Mouse (Mus musculus) left cerebral cortex, postnatal 10 days (tissue): ENCODE results near the gene Trim61. TPM values are rescaled to one million over a fixed set of nuclear protein-coding genes. Genes with fewer than 3 reads are reported as not detected.

Source experiments
- DNase-seq, 2 experiments: peaks; one replicate each; pipeline ENCODE4 v3.0.0; 2021 to 2022; ENCODE audit warnings: low spot score in 2 of 2, mixed read lengths in 1 of 2; ENCODE audit errors: extremely low spot score in 1 of 2
- intact Hi-C: fragments of 180-260 bp; cut with DNase I; formaldehyde crosslinking; loops from one replicate; pipeline ENCODE4 v1.15.1; 2025
- total RNA-seq, 2 experiments: library from RNA; stranded (reverse); gene quantifications; 2 replicates each; pipeline ENCODE4 v1.2.3; 2021

Gene Trim61
- not detected for total RNA-seq

DNA sequence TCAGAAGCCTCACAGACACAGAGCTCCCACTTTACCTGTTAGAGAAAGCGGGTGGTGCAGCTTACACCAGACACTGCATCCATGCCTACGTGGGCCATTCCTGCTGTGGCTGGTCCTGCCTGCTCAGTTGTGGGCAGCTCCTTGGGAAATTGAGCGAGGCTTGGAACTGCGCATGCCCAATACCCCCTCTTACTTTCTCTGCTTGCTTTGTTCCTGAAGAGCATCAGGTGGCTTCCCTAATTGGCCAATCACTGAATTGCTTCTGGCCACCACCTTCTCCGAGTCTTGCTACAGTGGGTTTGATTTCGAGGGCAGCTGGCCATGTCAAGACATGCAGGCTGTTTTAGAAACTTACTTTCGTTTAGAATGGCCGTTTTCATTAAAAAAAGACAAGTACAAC is at the start of gene Trim61, which contains the start of gene Trim60:
Gene Trim61, minus strand, starts transcription at position 101 of the 400 bp plus-strand sequence.
Gene Trim60, minus strand, starts transcription at position 162 of the 400 bp plus-strand sequence.
- intact Hi-C loops, result no loop called here
- no peak for DNase-seq

GRCm38 (mm10) chr8:65067694-65068472 is 49.6 kb upstream of the Trim61 start:
- intact Hi-C loops, result no loop called here
- DNase-seq, result no peak

DNA sequence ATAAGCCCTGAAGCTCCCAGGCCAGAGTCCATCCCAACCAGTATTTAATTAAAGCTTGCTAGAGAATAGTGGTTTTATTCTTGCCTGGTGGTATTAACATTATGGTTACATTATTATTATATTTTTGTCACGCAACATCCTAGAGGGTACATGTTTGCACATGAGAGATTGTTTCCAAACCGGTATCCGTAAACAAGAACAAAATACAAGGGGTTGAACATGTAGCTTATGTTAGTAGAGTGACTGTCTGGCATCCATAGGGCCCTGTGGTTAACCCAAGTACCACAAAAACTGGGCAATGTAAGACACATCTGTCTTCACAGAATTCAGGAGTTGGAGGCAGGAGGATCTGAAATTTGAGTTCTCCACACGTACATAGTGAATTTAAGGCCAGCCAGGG is 48.7 kb upstream of the Trim61 start:
- intact Hi-C loops, result no loop called here
- no peak for DNase-seq

GRCm38 (mm10) chr8:65065622-65066021 is 47.3 kb upstream of the Trim61 start:
- intact Hi-C loops, result no loop called here

DNA sequence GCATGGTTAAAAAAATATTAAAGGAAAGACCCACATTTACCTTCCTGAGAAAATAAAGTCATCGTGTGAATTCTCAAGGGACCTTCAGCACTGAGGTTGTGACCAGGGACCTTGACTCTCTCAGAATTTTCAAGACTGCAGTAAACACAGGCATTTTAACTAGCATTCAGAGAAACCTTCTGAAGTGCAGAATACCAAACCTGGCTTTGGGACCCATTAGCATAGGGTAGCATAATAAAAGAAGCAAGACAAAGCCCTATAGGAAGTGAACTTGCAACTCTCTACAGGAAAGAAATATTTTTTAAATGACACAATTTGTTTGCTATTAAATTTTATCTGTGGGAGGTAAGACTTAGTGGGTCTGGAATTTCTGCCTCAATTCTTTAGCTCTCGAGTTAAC is 45.7 kb upstream of the Trim61 start:
- intact Hi-C loops, result no loop called here
- no peak for DNase-seq

More at GRCm38 (mm10) chr8:65065622-65066021, 47.3 kb upstream of the Trim61 start:
- DNase-seq, result no peak

DNA sequence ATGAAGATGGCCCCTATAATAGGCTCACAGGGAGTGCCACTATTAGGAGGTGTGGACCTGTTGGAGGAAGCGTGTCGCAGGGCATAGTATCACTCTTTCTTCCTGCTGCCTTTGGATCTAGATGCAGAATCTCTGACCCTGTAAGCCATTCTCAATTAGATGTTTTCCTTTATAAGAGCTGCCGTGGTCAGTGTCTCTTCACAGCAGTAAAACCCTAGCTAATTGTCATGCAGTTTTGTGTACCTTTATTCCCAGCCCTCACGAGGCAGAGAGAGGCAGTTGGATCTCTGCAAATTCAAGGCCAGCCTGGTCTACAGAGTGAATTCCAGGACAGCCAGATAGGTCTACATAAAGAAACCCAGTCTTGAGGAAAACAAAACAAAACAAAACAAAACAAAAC is 43.9 kb upstream of the Trim61 start:
- DNase-seq, result no peak
- intact Hi-C loops, result no loop called here

- intact Hi-C loops, result no loop called here
- DNase-seq, result no peak
Measured at GRCm38 (mm10) chr8:65056722-65057121, 38.4 kb upstream of the Trim61 start.

DNA sequence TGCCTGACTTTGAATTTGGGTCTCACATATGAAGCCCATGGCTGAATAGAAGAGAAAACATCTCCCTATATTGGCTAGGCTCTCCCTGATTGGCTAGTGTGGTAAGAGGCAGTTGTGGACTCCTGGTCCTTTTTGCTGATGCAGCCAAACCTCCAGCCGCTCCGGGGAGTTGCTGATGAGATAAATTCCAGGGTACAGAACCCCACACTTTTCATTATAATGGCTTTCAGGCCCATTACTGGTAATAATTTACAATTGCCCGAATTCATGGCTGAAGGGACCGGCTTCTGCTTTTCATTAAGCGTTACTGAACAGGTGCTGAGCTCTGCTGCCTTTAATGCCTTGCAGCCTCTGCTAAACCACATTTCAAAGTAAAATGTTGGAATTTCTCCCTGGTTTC is 35.6 kb upstream of the Trim61 start:
- DNase-seq, result no peak
- intact Hi-C loops, result no loop called here

- intact Hi-C loops, result no loop called here
- DNase-seq, result no peak
Measured at GRCm38 (mm10) chr8:65053554-65053953, 35.2 kb upstream of the Trim61 start.

GRCm38 (mm10) chr8:65047801-65048200 is 29.5 kb upstream of the Trim61 start:
- DNase-seq, result no peak
- intact Hi-C loops, result no loop called here

DNA sequence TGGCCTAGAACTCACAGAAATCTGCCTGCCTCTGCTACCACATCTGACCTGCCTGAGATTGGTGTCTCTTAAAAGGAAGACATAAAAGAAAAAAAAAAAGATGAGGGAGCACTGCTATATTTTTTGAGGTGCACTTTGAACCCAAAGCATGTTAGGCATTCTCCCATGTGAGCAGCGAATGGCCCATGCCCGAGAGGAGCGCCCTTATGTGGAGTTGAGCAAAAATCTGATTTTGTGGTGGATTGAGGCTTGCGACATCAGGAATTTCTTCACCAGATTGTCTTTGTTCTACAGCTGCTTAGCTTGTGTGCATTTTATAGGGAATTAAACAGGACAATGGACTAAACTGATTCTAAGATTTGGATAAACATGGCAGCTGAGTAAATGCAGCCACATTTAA is 28.9 kb upstream of the Trim61 start:
- no peak for DNase-seq

DNA sequence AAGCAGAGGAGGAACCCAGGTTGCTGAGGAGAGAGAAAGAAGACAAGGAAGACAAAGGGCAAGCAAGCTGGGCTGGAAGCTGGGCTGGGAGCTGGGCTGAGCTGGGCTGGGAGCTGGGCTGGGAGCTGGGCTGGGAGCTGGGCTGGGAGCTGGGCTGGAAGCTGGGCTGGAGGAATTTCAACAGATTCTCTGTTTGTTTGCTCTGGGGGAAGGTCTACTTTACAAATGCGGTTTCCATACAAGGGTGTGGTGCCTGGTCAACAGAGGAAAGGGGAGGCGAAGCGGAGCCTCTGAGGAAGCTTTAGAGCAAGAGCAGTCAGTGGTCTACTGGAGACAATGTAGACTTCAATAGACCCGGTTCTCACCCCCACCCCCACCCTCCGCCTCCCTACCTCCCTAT is 28.2 kb upstream of the Trim61 start:
- no peak for DNase-seq
- intact Hi-C loops, result no loop called here

More for the DNA sequence above, 28.9 kb upstream of the Trim61 start:
- intact Hi-C loops, result no loop called here

DNA sequence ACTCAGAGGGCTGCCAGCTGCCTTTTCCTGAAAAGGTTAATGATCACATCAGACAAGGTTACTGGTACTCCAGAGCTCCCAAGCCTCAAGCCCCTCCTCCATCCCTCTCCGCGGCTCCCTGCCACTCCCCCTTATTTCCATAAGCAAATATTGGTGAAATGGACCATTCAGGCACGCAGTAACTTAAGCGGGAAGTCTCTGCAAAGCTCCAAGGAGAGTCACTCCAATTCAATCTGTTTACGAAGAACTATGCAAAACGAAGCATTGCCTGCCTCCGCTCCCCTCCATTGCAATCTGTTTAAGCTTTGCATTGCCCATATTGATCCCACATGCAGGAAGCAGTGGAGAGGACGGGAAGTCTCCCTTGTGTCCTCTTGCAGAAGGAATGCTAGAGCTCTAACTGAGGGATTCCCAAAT is 18.8 kb upstream of the Trim61 start, which contains the start of gene Apela:
Gene Apela, minus strand, starts transcription at position 220 of the 417 bp plus-strand sequence.
- intact Hi-C loops, result no loop called here
- DNase-seq, result no peak

DNA sequence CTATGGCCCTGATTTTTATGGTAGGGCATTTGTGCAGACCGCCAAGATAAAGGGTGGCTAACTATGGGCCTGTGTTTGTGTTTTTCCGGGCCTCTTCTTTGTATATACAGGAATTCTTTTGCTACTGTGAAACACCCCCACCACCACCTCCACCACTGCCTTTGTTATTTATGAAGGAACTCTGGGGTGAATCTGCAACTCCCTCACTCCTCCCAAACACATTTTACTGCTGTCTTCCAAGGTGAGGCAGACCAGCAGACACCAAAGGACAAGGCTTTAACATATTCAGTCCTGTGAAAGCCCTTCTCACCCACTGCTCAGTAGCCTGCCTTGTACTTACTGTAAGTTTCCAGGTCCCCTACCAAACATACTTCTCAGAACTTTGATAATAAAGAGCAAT is 15.8 kb upstream of the Trim61 start:
- intact Hi-C loops, result no loop called here
- no peak for DNase-seq

- intact Hi-C loops, result no loop called here
Measured at GRCm38 (mm10) chr8:65033056-65033455, 14.7 kb upstream of the Trim61 start.

GRCm38 (mm10) chr8:65032107-65032506 is 13.8 kb upstream of the Trim61 start:
- no peak for DNase-seq
- intact Hi-C loops, result no loop called here

More at GRCm38 (mm10) chr8:65033056-65033455, 14.7 kb upstream of the Trim61 start:
- DNase-seq, result no peak

GRCm38 (mm10) chr8:65030735-65031485 is 12.6 kb upstream of the Trim61 start:
- intact Hi-C loops, result no loop called here

DNA sequence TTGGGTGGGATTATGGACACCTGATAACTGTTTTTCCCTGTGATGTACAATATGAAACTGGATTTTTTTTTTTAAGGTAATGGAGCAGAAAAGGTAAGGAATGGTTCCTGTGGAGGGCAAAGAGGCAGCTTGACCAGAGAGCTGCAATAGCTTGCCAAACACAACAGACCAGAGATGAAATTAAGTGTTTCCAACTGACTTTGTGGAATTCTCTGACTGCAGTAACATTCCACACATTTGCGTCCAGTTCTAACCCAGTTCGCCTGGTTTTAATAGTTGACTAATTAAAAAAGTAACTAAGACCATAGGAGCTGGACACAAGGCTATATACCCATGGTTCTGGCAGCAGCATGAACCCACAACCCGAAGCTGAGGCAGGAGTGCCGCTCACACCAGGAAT is 11.5 kb upstream of the Trim61 start:
- DNase-seq, result no peak
- intact Hi-C loops, result no loop called here

More at GRCm38 (mm10) chr8:65030735-65031485, 12.6 kb upstream of the Trim61 start:
- no peak for DNase-seq

GRCm38 (mm10) chr8:65028959-65029686 is 10.8 kb upstream of the Trim61 start:
- intact Hi-C loops, result no loop called here
- DNase-seq, result no peak
